Mouse (Mus musculus): ENCODE measurements around the gene Akap2.

Akap2 gene

DNA sequence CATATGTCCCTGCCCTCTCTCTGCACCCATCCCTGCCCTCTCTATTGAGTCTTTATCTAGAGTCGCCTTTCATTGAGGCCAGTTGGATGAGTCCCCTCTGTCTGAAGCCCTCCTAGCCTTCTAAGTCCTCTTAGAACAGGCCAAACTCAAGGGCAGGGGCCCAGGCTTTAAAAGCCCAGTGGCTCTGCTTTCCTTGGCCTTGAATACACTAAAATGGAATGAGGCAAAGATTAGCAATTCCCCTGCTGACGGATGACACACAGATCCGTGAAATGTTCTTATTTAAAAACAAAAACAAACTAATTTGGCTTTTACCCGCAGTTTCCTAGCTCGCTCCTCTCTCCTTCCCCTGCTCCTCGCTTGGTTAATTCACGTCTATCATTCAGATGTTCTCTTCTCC is 45.0 kb downstream of the Akap2 start:
- DNase-seq (ENCODE audit: low read depth): peak; percentile 31

DNA sequence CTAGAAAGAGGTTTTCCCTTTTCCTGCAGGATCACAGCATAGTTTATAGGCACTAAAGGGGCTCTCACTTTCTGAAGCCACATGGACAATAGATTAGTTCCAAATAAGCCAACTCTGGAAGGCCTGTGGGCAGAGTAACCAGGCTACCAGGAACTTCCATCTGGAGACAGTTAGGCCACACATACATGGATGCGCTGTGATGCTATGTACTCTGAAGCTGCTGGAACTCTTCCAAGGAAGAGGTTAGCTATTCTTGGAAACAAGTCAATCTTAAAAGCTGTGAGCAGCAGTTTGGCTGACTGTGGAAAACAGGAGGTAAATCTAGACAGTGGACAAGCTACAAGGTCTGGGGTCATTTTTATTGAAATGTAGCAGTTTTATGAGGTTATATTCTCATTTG is 46.9 kb downstream of the Akap2 start:
- DNase-seq (ENCODE audit: low read depth): peak; percentile 95

DNA sequence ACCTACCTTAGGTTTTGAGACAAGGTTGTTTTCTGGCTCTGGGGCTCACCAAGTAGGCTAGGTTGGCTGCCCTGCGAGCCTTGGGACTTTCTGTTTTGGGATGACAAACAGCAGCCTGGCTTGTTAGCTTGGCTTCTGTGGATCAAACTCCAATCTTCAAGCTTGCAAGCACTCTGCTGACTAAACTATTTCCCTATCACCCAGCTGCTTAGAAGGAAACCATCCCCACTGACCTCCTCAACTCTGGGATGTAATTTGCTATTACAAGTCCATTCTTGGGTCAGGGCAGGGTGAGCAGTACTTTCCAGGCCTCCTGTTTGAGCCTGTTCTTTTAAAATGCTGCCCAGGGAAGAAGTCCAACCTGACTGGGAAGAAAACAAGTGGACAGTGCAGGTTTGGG is 47.5 kb downstream of the Akap2 start:
- DNase-seq (ENCODE audit: low read depth): peak; percentile 49

DNA sequence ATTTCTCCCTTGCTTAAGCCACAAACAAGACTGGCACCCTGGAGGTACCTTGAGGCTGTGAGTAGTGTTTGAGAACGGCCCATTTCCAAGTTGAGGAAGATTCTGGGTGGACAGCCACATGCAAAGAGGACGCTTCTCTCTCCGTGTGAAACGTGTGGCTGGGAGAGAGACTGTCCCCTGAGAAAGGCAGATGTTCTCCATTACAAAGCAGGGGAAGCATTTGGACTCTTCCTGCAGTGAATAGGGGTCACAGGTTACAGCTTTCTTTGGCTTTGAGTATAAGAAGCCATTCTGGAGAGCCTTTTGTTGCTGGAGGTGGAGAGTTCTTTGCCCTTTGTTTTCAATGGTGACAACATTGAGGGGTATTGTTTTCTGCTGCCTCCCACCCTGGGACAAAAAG is 48.3 kb downstream of the Akap2 start:
- no peak for DNase-seq (ENCODE audit: low read depth)

DNA sequence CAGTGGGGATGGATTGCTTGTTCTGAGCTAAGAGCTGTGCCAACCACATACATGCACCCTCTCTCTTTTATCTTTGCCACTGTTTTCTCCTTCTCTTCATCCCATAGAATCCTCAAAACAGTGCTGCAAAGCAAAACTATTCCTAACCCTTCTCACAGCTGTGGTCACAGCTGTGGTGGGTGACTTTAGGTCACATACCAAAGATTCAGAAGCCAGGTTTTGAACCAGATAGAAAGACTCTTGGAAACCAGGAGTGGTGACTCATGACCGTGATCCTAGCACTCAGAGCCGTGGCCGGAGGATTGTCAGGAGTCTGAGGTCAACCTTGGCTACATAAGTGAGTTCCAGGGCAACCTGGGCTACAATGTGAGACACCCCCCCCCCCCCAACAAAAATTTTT is 51.5 kb downstream of the Akap2 start:
- DNase-seq (ENCODE audit: low read depth): peak; percentile 58

DNA sequence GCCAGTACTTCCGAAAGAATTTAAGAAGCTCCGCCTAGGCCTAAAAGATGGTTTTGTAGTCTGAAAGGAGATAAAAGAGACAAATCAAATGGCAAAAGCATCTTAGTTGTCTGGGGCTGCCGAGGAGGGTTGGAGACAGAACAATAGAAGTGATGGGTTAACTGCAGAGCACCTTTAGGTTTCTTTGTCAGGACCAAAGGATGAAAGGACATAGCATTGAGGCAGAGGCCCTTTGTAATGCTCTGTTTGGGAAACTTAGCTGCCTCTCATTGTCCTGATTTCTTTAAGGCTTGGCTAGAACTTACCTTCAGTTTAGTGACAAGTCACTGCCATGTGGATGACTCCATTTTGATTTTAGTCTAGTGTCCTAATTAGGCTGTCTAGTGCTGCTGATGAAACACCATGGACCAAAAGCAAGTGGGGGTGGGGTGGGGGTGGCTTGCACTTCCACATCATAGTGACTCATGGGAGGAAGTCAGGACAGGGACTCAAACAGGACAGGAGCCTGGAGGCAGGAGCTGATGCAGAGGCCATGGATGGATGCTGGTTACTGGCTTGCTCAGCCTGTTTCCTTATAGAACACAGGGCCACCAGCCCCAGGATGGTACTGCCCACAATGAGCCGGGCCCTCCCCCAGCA is 52.8 kb downstream of the Akap2 start:
- peak; percentile 37 for DNase-seq (ENCODE audit: low read depth)

DNA sequence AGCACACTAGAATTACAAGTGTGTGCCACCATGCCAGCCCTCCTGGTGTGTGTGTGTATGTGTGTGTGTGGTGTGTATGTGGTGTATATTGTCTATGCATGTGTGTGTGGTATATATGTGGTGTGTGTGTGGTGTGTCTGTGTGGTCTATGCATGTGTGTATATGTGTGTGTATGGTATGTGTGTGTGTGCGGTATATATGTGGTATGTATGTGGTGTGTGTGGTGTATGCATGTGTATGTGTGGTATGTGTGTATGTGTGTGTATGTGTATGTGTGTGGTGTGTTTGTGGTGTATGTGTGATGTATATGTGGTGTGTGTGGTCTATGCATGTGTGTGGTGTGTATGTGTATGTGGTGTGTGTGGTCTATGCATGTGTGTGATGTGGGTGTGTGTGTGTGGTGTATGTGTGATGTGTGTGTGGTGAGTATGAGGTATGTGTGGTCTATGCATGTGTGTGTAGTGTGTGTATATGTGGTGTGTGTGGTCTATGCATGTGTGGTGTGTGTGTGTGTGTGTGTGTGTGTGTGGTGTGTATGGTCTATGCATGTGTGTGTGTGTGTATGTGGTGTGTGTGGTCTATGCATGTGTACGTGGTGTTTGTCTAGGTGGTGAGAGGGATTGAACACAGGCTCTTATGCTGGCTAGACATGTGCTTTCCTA is 54.2 kb downstream of the Akap2 start:
- DNase-seq (ENCODE audit: low read depth): no peak

DNA sequence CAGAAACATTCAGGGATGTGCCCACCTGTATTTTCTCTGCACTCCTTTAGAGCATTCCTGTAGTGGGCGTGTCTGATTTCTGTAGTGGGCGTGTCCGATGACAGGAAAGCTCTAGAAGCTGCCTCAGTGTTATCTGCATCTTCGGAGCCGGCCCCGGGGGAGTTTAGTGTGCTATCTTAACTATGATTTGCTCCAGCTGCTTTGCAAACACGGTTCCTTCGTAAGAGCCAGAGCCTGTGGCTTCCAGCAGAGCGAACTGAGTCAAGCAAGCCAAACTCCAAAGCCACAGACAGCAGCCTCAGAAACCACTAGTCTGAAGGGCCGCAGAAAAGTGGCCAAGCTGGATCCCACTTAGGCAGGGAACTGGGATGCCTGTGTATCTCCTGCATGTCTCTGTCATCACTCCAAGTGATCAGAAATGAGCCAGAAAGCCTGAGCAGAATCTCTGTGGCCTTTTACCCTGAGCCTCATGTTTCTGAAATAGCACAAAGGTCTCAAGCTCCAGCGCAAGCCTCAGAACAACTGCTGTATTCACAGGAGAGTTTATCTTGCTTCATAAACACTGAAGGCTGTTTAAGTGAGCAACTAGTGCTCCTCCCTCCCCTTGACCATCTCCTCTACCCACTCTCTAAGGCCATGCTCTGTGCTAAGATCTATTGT is 55.5 kb downstream of the Akap2 start:
- DNase-seq (ENCODE audit: low read depth): peak; percentile 25

DNA sequence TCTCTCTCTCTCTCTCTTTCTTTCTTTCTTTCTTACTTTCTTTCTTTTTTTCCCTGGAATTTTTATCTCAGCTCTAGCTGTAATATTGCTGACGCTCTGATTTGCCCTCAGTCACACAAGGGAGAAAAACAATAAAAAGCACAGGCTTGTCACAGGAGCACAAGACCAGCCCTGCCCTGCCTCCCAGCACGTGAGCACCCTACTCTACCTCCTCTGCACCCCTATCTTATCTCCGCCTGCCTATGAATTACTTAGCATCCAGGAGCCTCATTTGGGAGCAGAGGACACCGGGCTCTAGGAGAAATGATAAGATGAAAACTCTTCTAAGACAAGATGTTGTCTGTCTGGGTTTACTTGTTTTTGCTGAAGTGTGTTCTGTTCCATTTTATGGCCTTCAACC is 57.1 kb downstream of the Akap2 start:
- DNase-seq (ENCODE audit: low read depth): no peak

DNA sequence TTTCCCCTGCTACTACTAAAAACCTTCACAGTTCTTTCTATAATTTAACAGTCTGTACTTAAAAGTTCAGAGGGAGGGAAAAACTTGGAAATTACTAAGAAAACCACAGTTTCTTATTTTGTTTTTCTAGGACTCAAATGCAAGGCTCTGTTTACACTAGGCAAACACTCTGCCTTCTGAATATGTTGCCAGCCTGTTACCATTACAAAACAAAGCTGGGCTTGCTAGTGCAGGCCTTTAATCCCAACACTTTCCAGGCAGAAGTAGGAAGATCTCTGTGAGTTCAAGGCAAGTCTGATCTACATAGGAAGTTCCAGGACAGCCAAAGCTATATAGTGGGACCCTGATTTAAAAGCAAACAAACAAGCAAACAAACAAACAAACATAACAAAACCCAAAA is 58.1 kb downstream of the Akap2 start:
- DNase-seq (ENCODE audit: low read depth): no peak

DNA sequence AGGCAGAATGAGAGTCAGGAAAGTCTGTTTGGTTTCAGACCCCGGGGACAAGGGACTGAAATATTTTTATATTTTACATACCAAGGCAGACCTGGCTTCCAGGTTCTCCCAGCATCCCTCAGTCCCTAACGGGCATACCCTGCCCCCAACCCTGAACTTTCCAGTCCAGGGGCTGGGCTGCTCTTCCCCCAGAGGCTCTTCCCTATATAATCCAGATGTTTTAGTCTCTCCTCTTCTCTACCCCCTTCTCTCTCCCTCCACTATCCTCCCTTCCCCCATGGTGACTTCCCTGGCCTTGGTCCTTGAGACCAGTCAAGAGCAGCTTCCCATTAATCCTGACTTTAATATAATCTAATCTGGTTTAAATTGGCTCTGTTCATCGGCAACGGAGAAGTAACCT is 62.9 kb downstream of the Akap2 start:
- DNase-seq (ENCODE audit: low read depth): no peak

DNA sequence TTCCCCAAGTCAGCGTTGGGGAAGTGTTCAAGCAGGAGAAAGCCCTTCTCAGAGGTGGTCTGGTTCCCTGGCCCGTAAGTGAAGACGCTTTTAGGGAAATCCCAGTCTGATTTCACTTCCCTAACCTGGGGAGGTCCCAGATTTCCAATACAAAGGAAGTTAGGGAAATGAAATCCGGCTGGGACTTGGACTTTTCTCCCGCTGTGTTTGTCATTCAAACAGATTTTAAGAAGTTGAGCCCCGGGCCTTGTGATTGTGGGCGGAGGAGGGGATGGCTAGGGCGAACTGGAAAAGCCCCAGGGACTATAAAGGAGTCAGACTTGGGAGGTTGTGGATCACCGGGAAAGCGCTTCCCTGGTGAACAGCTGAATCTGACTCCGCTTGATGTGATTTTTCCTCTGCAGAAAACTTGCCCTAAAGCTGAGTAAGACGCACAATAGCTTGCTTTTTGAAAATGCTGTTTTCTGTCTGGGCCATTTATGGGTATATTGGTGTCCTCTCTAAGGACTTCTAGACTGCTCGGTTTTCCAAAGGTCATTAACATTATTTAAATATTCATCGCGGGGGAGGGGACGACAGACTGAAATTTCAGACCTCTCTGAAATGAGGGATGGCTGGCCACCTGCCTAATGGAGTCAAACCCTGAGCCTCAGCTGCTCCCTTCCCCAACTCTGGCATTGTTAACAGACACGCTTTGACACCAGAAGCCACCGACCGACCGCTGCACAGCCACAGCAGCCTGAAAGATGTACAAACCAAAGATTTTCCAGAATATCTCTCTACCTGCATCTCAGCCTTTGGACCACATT is 63.6 kb downstream of the Akap2 start:
- peak; percentile 39 for DNase-seq (ENCODE audit: low read depth)

DNA sequence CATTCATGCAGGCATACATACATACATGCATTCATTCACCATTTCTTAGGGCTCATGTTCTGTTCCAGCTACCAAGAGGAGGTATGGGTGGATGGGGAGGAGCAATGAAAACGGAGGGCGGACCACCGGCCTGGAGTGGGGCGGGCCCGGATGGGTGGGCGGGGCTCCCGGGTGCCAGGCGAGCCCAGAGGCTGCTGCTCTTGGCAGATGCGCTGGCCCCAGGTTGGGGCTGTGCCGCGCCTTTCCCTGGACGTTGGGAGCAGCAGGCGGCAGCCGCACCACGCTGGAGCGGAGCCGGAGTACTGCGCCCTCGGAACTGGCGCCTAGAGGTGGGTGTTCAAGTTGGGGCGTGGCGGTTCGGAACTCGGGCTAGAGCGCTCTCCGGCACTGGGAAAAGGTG is 64.5 kb downstream of the Akap2 start:
- peak; percentile 89 for DNase-seq (ENCODE audit: low read depth)

DNA sequence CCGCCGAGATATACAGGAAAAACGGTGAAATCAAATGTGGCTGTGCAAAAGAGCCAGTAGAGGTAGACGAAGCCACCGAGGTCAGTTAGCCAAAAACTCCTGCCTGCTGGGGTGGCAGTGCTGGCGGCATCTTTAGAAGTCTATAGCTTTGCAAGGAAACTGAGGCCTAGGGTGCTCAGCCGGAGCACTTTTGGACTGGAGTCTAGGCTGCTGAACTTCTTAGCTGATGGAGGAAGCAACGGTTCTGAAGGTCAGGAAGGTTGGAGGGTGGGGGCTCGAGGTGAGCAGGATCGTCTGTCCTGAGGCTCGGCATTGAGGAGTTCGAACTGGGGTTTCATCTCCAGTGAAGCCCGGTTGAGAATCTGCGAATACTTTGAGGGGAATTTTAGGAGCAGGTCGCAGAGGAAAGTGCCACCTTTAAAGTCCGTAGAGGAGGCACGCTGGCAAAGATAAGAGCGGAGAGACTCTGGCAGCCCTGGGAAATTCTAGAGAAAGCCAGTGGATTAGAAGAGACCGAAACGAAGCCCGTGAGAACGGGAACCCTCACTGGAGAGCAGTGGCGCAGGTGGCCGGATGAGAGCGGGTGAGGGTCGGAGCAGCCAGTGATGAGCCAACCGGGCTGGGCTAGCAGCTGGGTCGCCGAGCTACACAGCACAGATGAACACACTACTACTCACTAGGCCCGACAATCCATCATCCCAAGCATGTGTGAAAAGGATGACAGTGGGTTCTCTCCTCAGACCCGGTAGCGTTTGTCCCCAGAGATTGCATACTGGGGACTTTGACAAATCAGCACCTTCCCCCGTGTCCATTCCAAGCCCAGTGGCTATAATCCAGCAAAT is 65.3 kb downstream of the Akap2 start:
- DNase-seq (ENCODE audit: low read depth): peak; percentile 37

DNA sequence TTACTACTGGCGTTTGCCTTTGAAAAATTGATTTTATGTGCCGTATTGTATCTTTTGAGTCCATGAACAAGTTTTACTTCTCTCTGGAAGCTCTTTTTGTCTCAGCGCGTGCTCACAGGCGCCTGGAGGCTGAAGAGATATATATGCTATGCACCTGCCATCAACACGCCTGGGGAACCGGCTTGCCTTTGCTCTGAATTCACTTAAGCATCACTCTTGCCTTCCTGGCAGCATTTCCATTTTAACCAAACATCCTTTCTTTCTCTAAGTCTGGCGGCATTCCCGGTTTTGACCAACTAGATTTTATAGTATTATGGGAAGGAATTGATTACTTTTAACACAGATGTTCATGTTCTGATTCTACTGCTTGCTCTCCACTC is 65.9 kb downstream of the Akap2 start:
- peak; percentile 77 for DNase-seq (ENCODE audit: low read depth)

DNA sequence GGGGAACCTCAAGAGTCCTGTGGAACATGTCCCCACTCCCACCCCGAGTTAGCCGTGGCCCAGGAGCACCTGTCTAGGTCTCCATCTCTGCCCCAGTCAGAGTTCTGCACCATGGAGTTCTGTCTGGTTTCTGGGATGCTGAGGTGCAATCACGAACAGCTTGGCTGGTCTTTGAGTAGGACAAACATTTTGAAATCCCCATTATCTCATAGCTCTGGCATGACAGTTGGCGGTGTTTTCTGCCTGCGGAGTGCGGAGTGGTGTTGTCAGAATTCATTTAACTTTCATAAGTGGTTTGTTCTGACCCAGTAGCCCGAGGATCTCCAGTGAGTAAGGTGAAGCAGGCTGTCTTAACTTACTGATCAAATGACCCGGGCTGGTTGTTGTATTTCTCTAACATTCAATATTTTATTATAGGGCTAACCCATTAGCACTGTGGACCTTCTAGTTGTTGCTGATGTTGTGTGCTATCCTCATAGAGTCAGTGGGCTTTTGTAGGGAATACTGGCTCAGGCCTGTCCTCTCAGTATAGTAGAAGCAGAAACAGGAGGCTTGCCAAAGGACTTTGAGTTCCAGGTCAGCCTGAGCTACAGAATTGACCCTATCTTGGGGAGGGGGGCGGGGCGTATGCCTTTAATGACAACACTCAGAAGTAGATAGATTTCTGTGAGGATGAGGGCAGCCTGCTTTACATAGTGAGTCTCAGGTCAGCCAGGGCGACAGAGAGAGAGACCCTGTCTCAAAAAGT is 66.6 kb downstream of the Akap2 start:
- peak; percentile 90 for DNase-seq (ENCODE audit: low read depth)

DNA sequence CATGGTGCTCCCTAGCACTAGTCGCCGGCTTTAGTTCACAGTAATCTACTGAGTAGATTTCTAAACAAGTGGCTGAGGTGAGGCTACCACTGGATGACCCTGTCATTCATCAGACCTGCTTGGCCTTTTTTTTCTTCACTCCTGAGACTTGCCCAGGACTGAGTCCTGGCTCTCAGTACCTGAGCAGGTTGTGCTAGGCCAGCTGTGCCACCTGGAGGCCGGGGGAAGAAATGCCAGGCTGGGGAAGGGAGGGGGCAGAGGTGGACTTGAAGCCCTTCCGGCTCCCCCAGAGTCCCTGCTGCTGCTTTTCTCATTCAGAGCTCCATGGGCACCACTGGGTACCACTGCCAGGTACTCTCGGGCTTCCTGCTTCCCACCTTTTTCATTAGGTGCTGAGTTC is 71.3 kb downstream of the Akap2 start:
- peak; percentile 39 for DNase-seq (ENCODE audit: low read depth)

DNA sequence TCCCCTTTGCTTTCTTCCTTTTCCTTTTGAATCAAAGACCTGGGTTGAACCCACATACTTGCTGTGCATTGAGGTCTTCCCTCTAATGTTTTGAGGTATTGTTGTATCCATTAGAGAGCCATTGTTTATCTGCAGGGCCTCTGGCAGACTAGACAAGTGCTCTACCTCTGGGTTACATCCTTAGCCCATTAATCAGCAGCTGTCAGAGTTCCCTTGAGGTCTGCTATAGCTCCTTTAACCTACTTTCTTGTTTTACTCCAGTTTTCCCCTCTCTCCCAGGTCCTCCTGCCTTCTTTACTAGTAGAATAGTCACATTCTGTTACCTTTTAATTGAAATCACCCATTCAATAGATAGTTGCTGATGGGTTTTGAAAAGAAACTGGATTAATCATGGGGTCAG is 71.7 kb downstream of the Akap2 start:
- DNase-seq (ENCODE audit: low read depth): no peak

DNA sequence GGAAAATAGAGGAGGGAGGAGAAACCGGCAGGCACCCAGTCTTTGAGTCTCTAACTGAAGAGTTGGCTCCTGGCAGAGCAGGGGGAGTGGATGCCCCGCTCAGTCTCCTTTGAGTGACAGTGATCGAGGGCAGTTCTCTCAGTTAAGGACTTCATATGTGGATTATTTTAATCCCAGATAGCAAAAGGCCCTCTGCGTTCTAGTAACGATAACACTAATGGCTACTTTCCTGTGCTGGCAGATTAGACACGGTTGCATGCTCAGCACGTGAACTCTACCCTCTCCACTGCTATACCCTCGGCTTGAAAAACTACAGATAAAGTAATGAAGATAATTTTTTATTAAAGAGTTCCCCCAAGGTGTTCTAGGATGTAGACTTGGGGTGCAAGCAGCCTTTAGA is 76.5 kb downstream of the Akap2 start:
- DNase-seq (ENCODE audit: low read depth): no peak

DNA sequence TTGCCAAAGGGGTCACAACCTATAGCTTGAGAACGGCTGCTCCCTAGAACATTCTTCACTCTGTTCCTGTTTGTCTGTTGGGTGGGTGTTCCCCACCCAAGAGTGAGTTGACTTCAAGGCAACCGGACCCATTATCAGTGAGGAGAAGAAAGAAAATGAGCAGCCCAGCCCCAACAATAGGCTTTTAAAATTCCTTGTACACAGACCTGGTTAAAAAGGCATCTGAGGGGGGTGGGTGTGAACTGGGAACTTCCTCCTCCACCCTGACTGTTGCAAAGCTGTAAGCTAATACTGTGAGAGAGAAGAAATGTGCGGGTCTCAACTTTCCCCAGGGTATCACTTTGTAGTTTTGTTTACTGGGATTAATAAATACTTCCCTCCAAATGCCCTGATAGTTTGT is 77.1 kb downstream of the Akap2 start:
- DNase-seq (ENCODE audit: low read depth): no peak

All from NIH3T3 (cell line).